Mouse (Mus musculus): Measurements from ENCODE around the gene Gm43552. TPM values are rescaled to one million over a fixed set of nuclear protein-coding genes. Genes with fewer than 3 reads are reported as not detected.

Gm43552 gene
- total RNA-seq, 2 experiments from 2014 or later: 3.0 TPM; not detected in 1

DNA sequence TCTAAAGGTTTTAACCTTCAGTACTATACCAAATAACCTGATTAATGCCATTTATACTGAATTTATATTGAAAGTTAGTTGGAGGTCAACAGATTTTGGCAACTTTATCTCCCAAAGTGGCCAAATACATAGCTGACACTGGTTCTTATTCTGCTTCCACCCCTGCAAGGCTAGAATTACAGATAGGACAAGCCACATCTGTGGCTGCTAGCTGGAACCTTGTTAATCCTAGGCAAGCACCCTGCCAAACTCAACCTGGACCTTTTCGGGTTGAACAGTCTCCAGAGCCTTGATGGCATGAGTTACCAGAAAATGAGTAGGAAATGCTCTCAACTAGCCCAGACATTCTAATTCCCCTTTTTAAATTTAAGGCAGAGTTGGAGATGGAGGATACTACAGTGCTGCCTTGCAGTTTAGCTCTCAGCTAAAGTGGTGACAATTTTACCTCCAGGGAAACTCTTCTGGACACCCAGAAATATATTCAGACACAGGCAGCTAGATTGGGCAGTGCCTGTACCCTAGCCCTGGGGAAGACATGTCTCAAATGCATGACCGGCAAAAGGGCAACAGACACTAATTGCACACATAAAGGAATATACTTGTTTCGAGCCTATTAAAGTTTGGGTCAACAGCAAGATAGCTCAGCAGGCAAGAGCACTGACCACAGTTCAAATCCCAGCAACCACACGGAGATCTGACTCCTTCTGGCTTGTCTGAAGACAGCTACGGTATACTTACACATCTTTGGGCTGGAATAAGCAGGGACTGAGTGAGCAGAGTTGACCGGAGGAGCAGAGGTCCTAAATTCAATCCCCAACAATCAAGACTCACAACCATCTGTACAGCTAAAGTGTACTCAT is 105.4 kb downstream of the Gm43552 start:
- DNase-seq (ENCODE audit: low spot score in 2 of 2): no peak

GRCm38 (mm10) chr5:65385704-65386103 is 106.9 kb downstream of the Gm43552 start:
- no peak for DNase-seq (ENCODE audit: low spot score in 2 of 2)

Other genes starting within 250 kb of the Gm43552 start
- gene Rfc1, start 157.2 kb downstream of the Gm43552 start, total RNA-seq (2021): 10 to 100 TPM; 41.2 to 43.6 TPM
- 1 to 10 TPM; 1.4 to 3.7 TPM for gene Klb, start 144.5 kb downstream of the Gm43552 start, total RNA-seq (2021)
- gene Rpl9, start 101.4 kb downstream of the Gm43552 start, total RNA-seq (2021): 1,000 to 10,000 TPM; 1,010 to 1,162 TPM
- 10 to 100 TPM; 45.3 to 59.0 TPM for gene Lias, start 101.3 kb downstream of the Gm43552 start, total RNA-seq (2021)
- gene Ugdh, start 56.9 kb downstream of the Gm43552 start, total RNA-seq (2021): 10 to 100 TPM; 40.8 to 41.9 TPM
- 10 to 100 TPM; 63.6 to 70.2 TPM for gene Smim14, start 44.4 kb upstream of the Gm43552 start, total RNA-seq (2021)
- gene Ube2k, start 44.4 kb upstream of the Gm43552 start, total RNA-seq (2021): 10 to 100 TPM; 77.9 to 88.6 TPM
- 10 to 100 TPM; 84.5 to 85.6 TPM for gene Pds5a, start 205.4 kb upstream of the Gm43552 start, total RNA-seq (2021)

Measured in gastrocnemius, postnatal 4 days (tissue).